Mouse (Mus musculus) ovary, postnatal 10 days (tissue): ENCODE results near the gene Zbtb45.

ENCODE experiments used
- DNase-seq: peaks from one replicate; pipeline ENCODE4 v3.0.0; 2022; ENCODE audit warnings: low spot score

Zbtb45 gene

GRCm38 (mm10) chr7:13010005-13010908 lies at the start of gene Zbtb45:
Gene Zbtb45, minus strand, starts transcription at chr7:13010034.
- no peak for DNase-seq

- DNase-seq: no peak
These were observed 49.7 kb upstream of the Zbtb45 start for GRCm38 (mm10) chr7:13059536-13059935.

GRCm38 (mm10) chr7:13056913-13057700 lies 47.3 kb upstream of the Zbtb45 start:
- DNase-seq: no peak

- DNase-seq: peak; percentile 81
These were observed 44.6 kb upstream of the Zbtb45 start, which contains the start of gene Mzf1 for GRCm38 (mm10) chr7:13054287-13055010. Gene Mzf1, minus strand, starts transcription at chr7:13054764.

- no peak for DNase-seq
These were observed 44.1 kb upstream of the Zbtb45 start for GRCm38 (mm10) chr7:13053961-13054286.

- DNase-seq: no peak
These were observed 43.7 kb upstream of the Zbtb45 start for GRCm38 (mm10) chr7:13053501-13053900.

GRCm38 (mm10) chr7:13053001-13053400 lies 43.2 kb upstream of the Zbtb45 start:
- DNase-seq: no peak

- no peak for DNase-seq
These were observed 36.2 kb upstream of the Zbtb45 start for GRCm38 (mm10) chr7:13046084-13046483.

GRCm38 (mm10) chr7:13044254-13044625 lies 34.4 kb upstream of the Zbtb45 start:
- DNase-seq: no peak

- DNase-seq: no peak
These were observed 33.8 kb upstream of the Zbtb45 start for GRCm38 (mm10) chr7:13043445-13044253.

GRCm38 (mm10) chr7:13043120-13043444 lies 33.2 kb upstream of the Zbtb45 start:
- no peak for DNase-seq

GRCm38 (mm10) chr7:13042511-13042910 lies 32.7 kb upstream of the Zbtb45 start:
- DNase-seq: no peak

GRCm38 (mm10) chr7:13041256-13041655 lies 31.4 kb upstream of the Zbtb45 start:
- no peak for DNase-seq

- DNase-seq: no peak
These were observed 29.3 kb upstream of the Zbtb45 start for GRCm38 (mm10) chr7:13039181-13039580.

GRCm38 (mm10) chr7:13038621-13039169 lies 28.9 kb upstream of the Zbtb45 start:
- DNase-seq: no peak

- peak; percentile 99 for DNase-seq
These were observed 28.2 kb upstream of the Zbtb45 start, which contains the start of gene Ube2m for GRCm38 (mm10) chr7:13037901-13038555. Gene Ube2m, minus strand, starts transcription at chr7:13038275.

GRCm38 (mm10) chr7:13037366-13037765 lies 27.5 kb upstream of the Zbtb45 start:
- DNase-seq: peak; percentile 32

GRCm38 (mm10) chr7:13036806-13037205 lies 27.0 kb upstream of the Zbtb45 start:
- DNase-seq: no peak

GRCm38 (mm10) chr7:13035211-13035855 lies 25.5 kb upstream of the Zbtb45 start:
- DNase-seq: no peak
